Mouse (Mus musculus): ENCODE measurements around the gene Tpcn2.

Tpcn2 gene

DNA sequence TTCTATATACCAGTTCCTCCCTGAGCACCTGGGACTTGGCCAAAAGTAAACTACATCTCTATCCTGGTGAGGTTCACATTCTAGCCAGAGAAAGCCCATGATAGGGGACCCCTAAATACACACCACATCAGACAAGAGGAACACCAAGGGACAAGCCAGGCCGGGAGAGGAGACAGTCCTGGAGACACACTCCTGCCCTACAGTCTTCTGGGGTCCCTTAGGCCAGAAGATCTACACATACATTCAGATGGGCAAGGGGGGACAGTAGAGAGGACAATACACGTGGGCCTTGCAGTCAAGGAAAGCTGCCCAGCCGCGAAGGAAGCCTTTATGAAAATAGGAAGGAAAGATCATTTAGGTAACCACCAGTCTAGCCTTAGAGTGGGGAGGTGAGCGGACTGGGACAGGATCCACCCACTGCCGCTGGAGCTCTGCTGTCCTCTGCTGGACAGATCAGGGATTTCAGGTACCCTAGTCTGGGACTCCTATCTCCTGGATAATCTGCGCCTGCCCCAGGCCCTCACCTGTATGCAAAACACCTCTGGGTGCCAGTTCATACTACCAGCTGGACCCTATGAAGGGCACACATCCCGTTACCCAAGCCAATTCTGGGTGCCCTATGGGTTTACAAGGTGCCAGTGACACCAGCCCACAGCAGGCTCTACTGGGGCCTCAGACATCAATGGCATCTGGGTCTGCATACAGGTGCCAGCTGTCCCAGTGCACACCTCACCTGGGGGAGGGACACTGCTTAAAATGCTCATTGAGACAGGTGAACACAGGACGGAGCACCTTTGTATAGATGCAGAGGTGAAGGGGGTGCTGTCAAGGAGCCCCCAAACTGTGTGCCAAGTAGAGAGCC, 40.7 kb downstream of the Tpcn2 start:
- DNase-seq (ENCODE audit: low read depth): peak; percentile 8

DNA sequence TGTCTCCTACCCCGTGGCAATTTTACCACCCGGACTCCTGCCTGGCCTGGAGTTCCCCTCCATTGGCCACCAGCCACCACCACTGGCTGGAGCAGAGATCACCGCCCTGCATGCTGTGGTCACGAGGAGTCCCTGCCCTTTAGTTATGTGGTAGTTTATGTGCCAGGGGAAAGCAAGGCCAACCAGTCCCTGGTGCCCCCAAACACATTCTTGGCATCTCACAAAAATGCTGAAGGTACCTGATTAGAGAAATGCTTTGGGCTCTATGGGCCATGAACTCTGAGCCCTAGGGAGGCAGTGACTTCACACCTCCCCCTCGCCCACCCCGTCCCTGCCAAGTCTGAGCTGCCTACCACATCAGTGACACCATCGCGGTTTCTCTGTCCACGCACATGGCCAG, 41.8 kb downstream of the Tpcn2 start:
- DNase-seq (ENCODE audit: low read depth): no peak

DNA sequence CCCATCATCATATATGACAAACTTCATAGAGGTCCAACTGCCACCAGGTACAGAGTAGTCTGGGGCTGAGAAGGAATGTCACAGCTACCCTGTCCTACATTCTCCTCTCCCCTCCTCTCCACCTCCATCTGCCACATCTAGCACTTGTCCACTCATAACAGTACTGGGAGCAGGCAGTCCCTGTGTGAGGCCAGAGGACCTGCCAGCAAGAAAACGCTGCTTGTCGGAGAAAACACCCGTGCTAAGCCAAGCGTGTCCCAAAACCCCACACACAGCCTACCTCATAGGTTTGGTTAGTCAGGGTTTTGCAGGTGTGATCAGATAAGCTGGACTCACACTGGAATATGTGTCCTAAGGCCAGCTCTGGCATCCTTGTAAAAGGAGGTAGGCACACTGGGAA, 42.9 kb downstream of the Tpcn2 start:
- DNase-seq (ENCODE audit: low read depth): no peak

DNA sequence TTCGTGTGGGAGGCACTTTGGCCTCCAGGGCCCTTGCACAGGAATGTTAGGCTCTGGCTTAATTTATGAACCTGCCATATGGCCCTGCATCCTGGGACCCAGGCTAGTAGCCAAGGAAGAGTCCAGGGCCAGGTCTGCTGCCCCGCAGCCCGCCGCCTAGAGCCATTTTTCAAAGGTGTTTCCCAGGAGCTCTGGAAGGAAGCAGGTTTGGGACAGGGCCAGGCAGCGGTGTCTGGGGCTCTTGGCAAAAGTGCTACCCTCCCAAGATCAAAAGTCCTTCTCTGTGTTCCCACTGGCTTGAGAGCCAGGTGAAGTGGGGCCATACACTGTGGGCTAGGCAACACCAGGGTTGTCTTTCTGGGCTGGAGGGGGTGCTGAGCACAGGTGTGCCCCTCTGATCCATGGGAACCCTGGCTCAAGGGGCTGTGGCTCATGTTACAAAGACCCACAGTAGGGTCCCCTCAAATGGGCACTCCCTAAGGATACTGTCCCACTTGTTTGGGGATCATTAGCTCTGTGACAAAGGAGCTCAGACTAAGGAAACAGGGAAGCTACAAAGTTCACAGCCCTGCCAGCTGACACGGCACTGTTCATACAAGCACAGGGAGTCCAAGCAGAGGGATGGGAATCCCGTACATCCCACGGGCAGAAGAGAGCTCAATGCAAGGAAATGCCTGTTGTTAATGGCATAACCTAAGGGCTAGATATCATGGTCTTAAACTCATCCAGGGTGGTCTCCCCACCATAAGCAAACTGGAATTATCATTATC, 43.9 kb downstream of the Tpcn2 start:
- no peak for DNase-seq (ENCODE audit: low read depth)

DNA sequence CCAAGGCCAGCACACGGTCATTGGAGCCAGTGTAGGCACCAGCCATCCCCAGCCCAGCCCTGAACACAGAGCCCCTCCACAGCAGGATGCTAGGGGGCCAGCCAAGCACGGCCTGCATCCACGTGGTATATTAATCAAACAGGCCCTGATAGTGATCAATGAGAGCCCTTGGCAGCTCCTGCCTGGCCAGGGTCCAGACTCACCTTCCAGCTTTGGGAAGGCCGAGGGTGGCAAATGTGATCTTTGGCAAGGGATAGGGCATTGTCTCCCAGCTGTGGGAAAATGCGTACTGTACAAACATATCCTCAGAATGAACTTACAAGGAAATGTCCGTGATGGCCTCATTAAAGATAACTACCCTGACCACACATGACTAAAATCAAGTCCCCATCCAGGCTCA, 44.7 kb downstream of the Tpcn2 start:
- no peak for DNase-seq (ENCODE audit: low read depth)

DNA sequence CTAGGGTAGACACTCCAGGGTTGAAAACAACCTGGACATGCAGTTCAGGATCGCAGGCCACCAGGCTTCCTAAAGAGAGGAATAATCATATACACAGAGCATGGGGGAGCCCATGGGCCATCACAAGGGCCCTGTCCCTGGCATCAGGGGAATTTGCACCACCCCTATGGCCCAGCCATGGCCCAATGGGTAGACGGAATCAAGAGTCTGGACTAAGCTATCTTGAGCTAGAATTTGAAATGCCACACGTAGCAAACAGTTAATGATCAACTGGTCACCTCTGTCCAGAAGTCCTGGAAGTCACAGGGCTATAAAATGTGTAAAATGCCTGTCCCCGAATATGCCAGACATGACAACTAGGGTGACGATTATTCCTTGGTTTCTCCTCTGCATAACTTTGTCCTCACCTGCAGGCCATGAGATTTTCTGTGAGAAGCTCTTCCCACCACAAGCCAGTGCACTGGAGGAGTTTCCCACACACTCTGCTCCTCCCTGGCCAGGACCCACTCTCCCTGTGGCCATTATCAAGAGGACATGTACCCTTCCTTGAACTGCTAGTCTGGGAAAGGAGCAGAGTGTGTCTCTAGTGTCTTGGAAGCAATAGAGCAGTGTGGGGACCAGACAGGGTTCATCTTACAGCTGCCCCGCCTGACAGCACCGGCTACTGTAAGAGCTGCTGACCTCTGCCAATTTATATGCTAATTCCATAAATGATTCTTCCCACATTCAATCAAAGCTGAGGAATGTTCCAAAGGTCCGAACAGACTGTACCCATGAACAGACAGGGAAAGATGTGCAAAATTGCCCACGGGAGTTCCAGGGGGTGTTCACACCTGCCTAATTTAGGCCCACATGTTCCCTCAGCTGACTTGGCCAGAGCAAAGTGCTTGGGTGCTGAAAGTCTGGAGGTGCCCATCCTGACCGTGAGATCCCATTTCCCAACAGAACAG, 48.7 kb downstream of the Tpcn2 start:
- DNase-seq (ENCODE audit: low read depth): no peak

DNA sequence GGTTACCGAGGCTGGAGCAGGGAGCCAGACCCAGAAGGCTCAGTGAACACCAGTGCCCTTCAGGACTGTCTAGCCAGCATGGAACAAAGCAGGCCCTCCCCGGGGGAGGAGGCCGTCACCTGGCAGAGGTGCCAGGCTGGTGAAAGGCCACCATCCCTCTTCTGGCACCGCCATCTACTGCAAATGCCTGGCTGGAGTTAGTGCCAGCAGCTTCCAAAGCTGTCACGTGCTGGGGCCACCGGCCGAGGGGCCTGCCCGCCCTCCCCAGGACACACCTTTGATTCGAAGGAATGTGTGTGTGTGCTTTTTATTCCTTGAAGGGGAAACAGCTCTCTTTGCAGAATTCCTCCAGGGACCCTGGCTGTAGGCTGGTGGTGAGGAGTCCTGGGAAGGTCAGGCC, 52.2 kb downstream of the Tpcn2 start:
- DNase-seq (ENCODE audit: low read depth): no peak

DNA sequence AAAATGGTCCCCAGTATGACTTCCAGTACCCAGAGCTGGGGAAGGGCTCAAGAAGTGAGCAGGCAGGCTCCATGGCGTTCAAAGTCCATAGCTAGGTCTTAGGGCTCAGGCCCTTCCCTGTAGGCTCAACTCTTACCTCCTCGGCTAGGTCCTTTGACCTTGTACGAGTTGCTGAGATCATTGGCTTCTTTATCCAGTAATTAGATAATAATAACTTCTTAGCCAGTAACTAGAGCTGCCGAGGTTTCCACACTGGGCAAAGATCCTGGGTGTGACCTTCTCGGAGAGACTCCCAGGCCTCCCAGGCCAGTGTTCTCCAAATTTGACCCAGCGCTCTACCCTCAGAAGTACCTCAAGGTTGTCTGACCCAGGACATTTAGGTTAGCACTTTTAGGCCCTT, 57.2 kb downstream of the Tpcn2 start:
- no peak for DNase-seq (ENCODE audit: low read depth)

DNA sequence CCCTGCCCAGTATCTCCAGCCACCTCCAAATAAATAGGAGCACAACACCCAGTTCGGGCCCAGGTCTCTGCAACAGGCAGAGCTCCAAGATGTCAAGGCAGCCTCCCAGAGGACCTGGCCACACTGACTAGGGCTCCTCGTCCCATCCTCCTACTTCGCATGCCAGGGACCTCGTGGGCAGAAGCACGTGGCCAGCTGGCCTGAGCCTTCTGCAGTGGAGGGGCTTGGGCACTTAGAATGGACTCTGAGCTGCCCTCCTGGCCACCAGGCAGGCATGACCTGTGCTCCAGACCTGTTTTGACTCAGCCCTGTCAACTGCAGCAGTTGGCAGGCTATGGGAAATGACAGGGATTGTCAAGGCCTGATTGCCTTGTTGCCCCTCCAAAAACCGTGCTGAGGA, 58.2 kb downstream of the Tpcn2 start:
- no peak for DNase-seq (ENCODE audit: low read depth)

DNA sequence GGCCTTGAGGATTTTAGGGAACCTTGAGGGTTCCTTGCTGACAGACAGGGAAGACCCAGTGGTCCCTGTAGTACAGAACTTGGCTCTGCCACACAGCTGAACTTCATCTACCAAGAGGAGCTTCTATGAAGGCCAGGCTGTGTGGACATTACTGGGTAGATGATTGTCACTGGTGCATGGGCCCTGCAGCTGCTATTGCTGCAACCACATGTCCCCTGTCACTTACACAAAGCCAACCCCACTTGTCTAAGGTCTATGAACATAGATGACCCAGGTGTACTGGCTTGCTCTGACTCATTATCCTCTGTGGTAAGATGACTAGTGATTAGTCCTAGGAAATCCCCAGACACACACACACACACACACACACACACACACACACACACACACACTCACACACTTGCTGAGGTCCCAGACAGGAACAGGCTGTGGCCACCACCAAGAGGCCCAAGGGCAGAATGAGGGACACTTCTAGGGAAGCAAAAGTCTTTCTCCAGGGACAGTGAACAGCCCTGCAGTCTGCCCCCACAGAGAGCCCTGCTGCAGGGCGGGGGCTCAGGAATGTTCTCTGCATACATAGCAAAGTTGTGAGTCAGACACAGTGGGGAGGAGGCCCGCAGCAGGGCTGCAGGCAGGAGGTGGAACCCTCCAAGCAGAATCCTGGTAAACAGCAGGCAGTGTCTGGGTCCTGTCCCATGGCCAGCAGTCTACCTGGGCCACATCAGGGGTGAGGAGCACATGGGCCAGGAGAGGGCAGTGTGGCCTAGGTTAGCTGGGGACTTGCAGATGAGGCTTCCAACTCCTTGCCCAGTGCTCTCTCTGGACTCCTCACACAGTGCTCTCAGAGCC, 61.7 kb downstream of the Tpcn2 start:
- no peak for DNase-seq (ENCODE audit: low read depth)

DNA sequence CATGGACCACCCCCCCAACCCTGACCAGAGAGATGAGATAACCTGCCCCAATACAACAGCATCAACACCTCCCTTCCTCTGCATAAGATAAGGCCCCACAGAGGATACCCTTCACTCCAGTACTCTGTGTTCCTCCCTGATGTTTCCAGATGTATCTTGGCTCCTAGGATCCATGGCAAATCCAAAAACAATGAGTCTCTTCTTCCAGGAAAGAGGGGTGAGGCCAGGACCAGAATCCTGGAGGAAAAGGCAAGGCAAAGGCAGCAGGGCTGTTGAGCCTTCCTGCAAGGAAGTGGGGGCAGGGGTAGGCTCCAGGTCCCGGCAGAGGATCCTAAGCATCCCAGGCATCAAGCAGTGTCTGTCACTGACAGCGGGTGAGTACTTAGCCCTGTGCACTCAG, 62.5 kb downstream of the Tpcn2 start:
- no peak for DNase-seq (ENCODE audit: low read depth)

DNA sequence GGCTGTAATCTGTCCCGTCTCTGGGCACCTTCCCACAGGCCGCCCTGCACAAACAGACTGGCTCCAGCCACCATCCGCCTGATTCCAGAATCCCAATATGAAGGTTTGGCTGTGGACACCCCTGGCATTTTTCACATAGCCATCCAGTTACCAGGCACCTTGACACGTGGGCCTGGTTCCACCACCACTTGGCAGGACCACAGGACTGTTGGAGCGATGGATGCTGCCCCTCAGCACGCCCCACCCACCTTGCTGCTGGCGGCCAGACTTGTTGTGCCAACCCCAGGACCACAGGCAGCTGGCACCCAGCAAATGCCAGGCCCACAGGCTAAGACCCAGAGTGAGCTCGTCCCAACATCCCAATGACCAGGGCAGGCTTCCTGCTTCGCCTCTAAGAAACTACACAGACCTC, 64.4 kb downstream of the Tpcn2 start:
- no peak for DNase-seq (ENCODE audit: low read depth)

DNA sequence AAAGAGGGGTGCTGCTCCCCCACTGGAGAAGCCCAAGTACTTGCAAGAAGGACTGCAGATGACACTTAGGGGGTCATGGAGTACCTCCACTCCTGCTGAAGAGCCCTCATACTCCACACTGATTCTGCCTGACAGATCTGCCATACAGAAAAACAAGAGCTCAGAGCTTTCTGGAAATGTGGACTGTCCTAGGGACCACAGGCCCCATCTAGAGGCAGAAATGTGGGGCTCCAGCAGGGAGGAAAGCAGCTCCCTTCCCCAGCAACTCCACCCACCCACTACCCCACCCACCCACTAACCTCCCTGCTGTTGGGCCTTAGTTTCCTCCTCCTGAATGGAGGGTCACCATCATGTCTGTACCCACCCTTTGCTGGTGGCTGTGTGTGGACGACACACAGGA, 67.2 kb downstream of the Tpcn2 start:
- no peak for DNase-seq (ENCODE audit: low read depth)

DNA sequence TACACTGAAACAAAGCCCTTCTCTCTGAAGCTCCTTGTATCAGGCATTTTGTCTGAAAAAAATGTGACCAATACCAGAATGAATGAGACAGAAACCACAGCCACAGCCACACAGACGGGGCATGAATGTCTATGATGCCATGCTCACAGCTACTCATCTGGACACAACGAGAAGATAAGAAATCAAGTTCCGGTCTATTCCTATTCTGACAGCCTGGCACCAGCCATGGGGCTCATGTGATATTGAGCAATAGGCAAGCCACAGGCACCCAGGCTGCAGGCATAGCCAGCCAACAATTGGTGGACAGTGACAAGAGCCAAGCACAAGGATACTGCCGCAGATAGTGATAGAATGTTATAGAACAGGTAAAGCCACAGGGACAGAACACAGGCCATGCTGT, 68.3 kb downstream of the Tpcn2 start:
- DNase-seq (ENCODE audit: low read depth): no peak

DNA sequence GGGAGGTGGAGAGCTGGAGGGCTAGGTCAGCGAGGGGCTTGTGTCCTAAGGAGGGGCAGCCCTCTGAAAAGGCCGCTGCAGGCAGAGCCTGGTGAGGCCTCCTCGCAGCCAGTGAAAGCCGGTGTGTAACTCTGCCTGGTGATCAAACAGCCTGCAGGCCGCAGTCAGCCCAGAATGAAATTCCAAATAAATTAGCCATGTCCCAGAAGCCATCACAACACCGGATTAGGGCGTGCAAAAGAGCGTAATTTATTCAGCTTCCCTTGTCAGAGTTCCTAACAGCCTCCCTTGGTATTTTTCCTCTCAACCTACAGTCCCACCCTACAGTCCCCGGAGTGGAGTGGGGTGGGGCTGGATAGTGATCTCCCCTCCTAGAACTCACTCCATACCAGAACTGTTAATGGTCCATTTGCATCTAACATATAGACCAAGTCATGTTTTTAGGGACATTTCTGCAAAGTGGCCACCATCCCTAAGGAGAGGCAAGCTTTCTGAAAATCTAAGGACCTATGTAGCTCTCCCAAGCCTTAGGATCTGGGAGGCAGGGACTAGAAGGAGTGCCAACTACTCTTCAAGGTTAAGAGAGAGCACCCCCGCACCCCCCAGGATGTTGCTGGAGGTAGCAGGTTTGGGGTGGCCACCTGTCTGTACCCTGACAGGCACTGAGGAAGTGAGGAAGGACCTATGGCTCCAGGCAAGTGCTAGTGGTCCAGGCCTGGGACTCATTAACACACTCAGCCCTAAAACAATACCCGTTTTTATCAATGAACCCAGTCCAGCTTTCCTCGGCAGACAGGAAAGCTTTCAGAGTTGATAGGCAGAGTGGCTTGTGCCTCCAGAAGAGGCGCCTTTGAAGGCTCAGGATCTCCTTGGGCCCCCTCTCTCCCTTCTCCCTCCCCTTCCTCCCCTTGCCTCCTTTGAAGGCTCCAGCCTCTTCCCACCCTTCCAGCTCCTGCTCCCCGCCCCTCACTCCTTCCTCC, 71.8 kb downstream of the Tpcn2 start:
- DNase-seq (ENCODE audit: low read depth): no peak

DNA sequence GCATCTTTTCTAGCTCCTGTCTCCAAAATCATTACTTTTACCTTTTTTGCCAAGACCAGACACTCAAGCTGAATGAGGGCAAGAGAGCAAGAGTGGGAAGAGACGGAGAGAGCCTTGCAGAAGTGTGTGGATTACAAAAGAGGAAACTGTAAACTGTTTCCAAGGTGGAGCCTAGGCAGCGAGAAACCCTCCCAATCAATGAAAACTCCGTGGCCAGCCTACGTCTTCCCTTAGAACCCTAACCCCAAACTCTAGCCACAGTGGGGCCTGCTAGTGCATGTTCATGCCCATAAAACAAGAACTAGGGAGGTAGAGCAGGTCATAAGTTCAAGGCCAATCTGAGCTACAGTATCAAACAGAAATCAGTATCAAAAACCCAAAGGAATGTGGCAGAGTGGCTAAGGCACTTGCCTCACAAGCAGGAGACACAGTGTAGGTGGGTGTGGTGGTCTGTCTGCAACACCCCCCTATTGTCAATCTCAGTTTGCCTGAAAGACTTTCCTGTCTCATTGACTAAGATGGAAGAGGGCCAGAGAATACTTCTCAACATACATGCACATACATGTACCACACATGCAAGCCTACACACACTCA, 73.2 kb downstream of the Tpcn2 start:
- DNase-seq (ENCODE audit: low read depth): no peak

DNA sequence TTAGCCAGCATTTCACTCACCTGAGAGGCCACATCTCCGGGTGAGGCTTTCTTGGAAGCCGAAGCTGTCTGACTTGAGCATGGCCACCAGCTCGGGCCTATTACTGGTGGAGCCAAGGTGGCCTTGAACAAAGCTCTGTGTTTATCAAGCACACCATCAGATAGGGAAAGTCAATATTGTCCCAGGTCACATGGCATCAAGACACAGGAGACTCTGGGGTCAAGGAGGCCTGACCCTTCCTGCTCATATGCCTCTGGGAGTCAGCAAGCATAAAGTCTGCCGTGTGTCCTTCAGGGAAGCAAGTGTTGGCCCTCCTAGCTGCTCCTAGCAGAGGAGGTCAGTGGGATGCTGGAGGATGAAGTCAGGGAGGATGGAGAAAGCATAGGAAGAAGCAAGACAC, 75.8 kb downstream of the Tpcn2 start, which contains the start of gene 1810010D01Rik:
Gene 1810010D01Rik, minus strand, starts transcription at position 114 of the 400 bp plus-strand sequence.
- DNase-seq (ENCODE audit: low read depth): no peak

DNA sequence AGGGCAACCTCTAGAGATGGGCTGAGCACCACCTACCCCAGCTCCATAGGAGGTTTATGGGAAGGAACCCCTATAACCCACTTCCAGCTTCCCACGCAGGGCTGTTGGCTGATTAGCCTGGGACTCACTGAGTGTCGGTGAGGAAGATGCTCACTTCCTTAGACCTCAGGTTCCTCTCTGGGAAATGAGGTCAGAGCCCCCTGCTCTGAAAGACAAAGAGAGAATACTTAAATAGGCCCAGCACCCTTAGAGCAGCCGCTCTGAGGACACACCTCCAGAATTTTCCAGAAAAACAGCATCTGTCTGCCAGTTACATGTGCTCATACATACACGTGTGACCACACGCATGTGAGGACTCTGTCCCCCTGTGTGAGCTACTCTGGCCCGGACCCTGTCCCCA, 77.0 kb downstream of the Tpcn2 start:
- DNase-seq (ENCODE audit: low read depth): no peak

DNA sequence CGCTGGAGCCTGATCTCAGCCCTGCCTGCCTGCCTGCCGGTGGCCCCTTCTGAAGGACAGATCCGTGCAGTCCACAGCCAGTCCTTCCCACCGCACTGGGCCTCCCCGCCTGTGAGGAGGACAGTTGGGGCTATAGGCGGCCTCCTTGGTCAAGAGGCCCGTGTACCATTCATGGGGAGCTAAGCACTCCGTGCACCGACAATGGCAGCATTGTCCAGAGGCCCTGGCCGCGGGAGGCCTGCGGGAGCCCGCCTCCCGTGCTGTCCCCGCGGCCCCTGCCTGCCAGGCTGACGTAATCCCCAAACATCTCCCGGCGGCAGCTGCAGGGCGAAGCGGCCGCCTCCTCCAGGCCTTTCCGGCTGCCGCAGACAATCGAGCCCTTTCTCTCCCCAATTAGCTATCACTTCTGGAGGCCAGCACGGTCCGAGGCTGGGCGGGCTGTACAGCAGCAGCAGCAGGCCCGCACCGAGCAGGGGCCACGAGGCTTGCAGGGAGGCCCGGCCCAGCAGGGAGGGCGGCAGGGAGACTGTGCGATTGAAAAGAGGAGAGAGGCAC, 77.7 kb downstream of the Tpcn2 start:
- DNase-seq (ENCODE audit: low read depth): no peak

All from c-Kit-positive CD71-positive TER-119-negative erythroid progenitor cells, embryonic 14.5 days (primary cell).